Mouse (Mus musculus) embryonic facial prominence, embryonic 13.5 days (tissue): ENCODE results near the gene Trmt10a. TPM values are rescaled to one million over a fixed set of nuclear protein-coding genes. Genes with fewer than 3 reads are reported as not detected.

ENCODE experiments used
- ATAC-seq: fragments of 200-750 bp; cut with Nextera tagmentation; 2 replicates; pipeline ENCODE4 v1.8.0; 2017; ENCODE audit warnings: low read depth; ENCODE audit not compliant: insufficient number of reproducible peaks, insufficient read depth, low FRiP score, low TSS enrichment
- H3K27ac ChIP-seq: fragments of 300-500 bp; sonication (generic); 2 replicates; pipeline ENCODE4 v1.5.1; 2015; ENCODE audit warnings: moderate library complexity, mild to moderate bottlenecking, inconsistent platforms
- H3K27me3 ChIP-seq: fragments of 300-500 bp; sonication (generic); 2 replicates; pipeline ENCODE4 v1.6.1; 2015; ENCODE audit warnings: mild to moderate bottlenecking, inconsistent platforms
- H3K36me3 ChIP-seq: fragments of 300-500 bp; sonication (generic); 2 replicates; pipeline ENCODE4 v1.6.1; 2015; ENCODE audit warnings: mild to moderate bottlenecking, inconsistent platforms
- H3K4me1 ChIP-seq: fragments of 300-500 bp; sonication (generic); 2 replicates; pipeline ENCODE4 v1.6.1; 2015; ENCODE audit warnings: inconsistent platforms
- H3K4me2 ChIP-seq: fragments of 300-500 bp; sonication (generic); 2 replicates; pipeline ENCODE4 v1.6.1; 2015; ENCODE audit warnings: moderate library complexity, mild to moderate bottlenecking, inconsistent platforms
- H3K4me3 ChIP-seq: fragments of 300-500 bp; sonication (generic); 2 replicates; pipeline ENCODE4 v1.5.1; 2015; ENCODE audit warnings: mild to moderate bottlenecking, inconsistent platforms
- H3K9ac ChIP-seq: fragments of 300-500 bp; sonication (generic); 2 replicates; pipeline ENCODE4 v1.6.1; 2015; ENCODE audit warnings: mild to moderate bottlenecking, inconsistent platforms
- H3K9me3 ChIP-seq: fragments of 300-500 bp; sonication (generic); 2 replicates; pipeline ENCODE4 v1.6.1; 2016; ENCODE audit warnings: inconsistent platforms
- WGBS: fragments of 180-500 bp; shearing (Covaris S2); methylation state at CpG from one replicate; pipeline ENCODE4 v1.1.7; 2015; ENCODE audit warnings: mixed read lengths; 5-methylcytosine and 5-hydroxymethylcytosine counted together
- polyA plus RNA-seq: library from polyadenylated mRNA; unstranded; fragments of >200 nt; fragmentation: Nextera tagmentation; extraction: Ambion mirVana; gene quantifications from 2 replicates; pipeline ENCODE4 v1.2.1, GENCODE M21; 2015

Trmt10a gene
- polyA plus RNA-seq, 1 experiment from 2014 or later = 14.0 TPM

DNA sequence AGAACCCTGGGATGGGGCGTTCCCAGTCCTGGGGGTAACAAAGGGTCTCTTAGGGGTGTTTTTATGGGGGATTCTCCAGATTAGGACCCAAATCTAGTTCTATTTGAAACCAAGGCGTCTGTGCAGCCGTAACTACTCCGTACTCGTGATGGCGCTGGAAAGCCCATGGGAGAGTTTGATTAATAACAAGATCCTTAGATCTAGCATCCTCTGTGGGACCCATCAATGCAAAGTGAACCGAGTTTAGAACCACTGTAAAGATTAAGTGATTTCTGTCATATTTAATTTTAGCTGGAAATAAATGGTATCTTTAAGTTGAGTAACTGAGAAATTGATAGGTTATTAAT lies 55.4 kb downstream of the Trmt10a start:
- no peaks in the 10 kb centered on the region for H3K27me3 ChIP-seq
- 73% methylated on average over 7 of the region's 7 CpGs for WGBS
- H3K4me1 ChIP-seq = peaks cover 4% of the 10 kb centered on the region; the same call in 1 of the 2 replicates
- no peak overlapping the region for H3K27ac ChIP-seq
- H3K36me3 ChIP-seq = no peaks in the 10 kb centered on the region
- peak overlapping the region; percentile 51; the same call in 1 of the 2 replicates for H3K9ac ChIP-seq
- no peak overlapping the region for H3K4me3 ChIP-seq
- peak overlapping the region; percentile 42; the same call in 1 of the 2 replicates for H3K4me2 ChIP-seq
- H3K9me3 ChIP-seq = no peaks in the 10 kb centered on the region
- no peak for ATAC-seq

DNA sequence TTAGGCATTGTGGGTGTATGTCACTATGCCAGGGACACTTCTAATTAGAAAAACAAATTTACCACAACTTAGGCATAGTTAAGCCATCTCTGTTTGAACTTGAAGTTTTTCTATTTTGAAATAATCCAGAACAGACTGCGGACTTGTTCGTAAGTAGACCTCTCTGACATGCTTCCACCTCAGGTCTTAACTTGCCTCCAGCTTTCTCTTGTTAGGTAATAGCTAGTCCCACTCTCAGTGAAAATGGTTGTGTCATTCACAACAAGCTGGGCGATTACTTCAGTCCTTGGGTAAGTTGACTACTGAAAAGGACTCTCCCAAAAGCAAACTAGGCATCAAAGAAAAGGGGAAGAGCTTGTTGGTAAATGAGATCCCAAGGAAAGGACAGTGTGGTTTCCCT lies 65.6 kb downstream of the Trmt10a start:
- Histone ChIP-seq H3K9me3 (no peaks in the 10 kb centered on the region; the same call in 1 of the 2 replicates), H3K36me3 (no peaks in the 10 kb centered on the region), H3K4me1 (no peaks in the 10 kb centered on the region), H3K9ac (no peak overlapping the region), H3K27me3 (no peaks in the 10 kb centered on the region), H3K4me2 (no peak overlapping the region), H3K4me3 (no peak overlapping the region), H3K27ac (no peak overlapping the region)
- no peak for ATAC-seq
- 81% methylated on average over 3 of the region's 3 CpGs for WGBS

Other genes starting within 250 kb of the Trmt10a start
- gene Lamtor3, start 224.9 kb upstream of the Trmt10a start, polyA plus RNA-seq = 112 and 120 TPM in 2 replicates
- gene Dapp1, start 161.9 kb upstream of the Trmt10a start, polyA plus RNA-seq = 5.9 and 6.8 TPM in 2 replicates
- 0.40 and 0.41 TPM in 2 replicates for gene 1110002E22Rik, start 78.4 kb upstream of the Trmt10a start, polyA plus RNA-seq
- gene Gm5105, start 76.1 kb upstream of the Trmt10a start, polyA plus RNA-seq = 0.40 TPM in 1 of 2 replicates, not detected in the other
- gene Mttp, start 1.5 kb downstream of the Trmt10a start, polyA plus RNA-seq = 8.7 and 13.3 TPM in 2 replicates
- gene 4930579F01Rik, start 50.4 kb downstream of the Trmt10a start, polyA plus RNA-seq = 0.74 and 0.81 TPM in 2 replicates
- gene Adh7, start 74.3 kb downstream of the Trmt10a start, polyA plus RNA-seq = 3.1 and 3.6 TPM in 2 replicates
- 7.1 and 14.3 TPM in 2 replicates for gene Adh1, start 117.5 kb downstream of the Trmt10a start, polyA plus RNA-seq
- gene Adh6a, start 169.8 kb downstream of the Trmt10a start, polyA plus RNA-seq = 0.19 TPM in 1 of 2 replicates, not detected in the other
- 0.37 and 0.70 TPM in 2 replicates for gene Adh6b, start 198.3 kb downstream of the Trmt10a start, polyA plus RNA-seq